Mouse (Mus musculus) right cerebral cortex, postnatal 4 days (tissue): ENCODE data around the gene Zfp819.
"Not testable (repeated sequence)": the region's sequence is repeated elsewhere in the genome, so short reads cannot be mapped to it uniquely, and the experiment has no call there.

Source experiments
- DNase-seq: peaks from one replicate; pipeline ENCODE4 v3.0.0-alpha.2; 2022

The Zfp819 gene

DNA sequence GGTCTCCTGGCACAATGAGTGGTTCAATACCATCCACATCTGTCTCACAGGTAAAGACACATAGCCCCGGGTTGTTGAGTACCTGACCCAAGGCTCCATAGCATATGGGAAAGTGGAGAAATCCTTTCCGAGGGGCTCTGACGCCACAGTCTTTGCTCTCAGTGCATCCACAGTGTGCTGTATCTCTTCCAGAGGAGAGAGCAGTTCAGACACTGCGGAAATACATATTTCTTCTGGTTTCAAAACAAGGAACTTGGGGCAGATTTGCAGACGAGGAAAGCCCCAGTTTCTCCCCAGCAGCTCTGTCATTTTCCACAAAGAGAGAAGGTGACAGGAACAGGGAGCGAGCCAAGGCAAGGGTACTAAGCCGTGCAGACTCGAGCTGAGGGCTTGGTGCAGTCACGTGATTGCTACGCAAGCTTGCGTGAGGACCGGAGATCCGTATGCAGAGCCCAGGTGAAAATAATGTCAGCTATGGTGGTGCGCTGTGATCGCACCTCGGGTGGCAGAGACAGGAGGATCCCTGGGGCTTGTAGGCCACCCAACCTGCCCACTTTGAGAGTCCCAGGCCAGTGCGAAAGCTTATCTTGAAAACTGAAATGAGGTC is 36.2 kb downstream of the Zfp819 start:
- DNase-seq, result no peak

DNA sequence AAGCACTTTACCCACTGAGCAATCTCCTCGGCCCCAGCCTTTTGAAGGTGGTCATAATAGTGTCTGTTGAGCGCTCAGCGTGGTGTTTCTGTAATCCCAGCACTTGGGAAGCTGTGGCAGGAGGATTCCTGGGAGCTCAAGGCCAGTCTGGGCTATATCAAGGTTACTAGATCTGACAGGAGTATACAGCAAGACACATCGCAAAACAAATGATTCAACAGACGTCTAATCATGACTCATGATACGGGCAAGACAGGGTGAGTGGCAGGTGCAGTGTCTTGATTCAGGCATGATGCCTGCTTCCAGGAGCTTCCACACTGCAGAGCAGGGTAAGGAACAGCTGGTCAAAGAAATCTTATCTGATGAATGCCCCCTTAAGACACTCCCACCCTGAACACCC is 45.7 kb downstream of the Zfp819 start:
- DNase-seq, result no peak

DNA sequence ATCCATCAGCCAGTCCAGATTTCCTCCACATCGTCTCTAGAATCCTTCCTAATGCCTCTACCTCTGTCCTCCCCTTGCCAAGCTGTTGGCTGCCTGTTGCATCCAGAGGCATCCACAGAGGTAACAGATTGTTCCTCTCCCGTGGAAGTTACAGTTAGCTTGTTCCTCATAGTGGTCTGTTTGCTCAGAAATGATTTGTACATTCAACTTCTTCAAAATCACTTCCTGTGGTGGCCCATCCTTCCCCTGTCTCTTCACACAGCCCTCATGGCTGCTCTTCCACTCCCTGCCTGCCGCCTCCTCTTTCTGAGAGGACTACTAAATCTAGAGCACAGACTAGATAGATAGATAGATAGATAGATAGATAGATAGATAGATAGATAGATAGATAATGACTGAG is 47.5 kb downstream of the Zfp819 start:
- DNase-seq, result no peak

DNA sequence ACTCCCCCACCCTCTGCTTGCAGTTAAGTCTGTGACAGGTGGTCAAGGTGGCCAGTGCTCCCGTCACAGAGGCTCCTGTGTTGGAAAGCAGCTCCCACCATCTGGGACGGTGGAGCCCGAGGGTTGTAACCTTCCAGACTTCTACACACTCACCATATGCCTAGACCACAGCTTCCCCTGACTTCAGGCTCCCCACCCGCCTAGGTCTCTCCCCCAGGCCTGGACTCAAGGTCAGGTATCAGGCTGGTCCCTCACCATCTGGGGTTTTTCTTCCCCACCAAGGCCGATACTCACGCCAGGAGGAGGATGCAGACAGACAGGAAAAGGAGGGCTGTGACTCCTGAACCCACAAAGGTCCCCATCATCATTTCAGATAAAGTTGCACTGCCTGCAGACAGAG is 49.3 kb downstream of the Zfp819 start:
- DNase-seq, result no peak

DNA sequence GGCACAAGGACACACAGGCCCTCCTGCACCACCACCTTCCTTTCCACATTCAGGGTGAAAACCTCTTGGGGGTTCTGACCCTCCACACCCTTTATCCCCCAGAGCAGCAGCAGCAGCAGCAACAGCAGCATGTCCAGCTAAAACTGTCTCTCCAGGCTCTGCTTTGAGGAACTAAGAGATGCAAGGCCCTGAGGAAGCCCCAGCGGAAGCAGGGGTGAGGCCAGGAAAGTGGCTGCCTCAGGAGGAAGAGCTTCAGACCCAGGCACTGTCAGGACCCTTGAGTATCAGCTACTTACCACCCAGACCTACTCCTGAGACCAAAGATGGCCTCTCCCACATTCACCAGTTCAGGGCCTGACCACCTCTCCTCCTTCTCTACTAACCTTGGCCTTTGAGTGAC is 53.0 kb downstream of the Zfp819 start, which contains the start of gene Siglece:
Gene Siglece, minus strand, starts transcription at position 160 of the 400 bp plus-strand sequence.
- DNase-seq, result no peak

DNA sequence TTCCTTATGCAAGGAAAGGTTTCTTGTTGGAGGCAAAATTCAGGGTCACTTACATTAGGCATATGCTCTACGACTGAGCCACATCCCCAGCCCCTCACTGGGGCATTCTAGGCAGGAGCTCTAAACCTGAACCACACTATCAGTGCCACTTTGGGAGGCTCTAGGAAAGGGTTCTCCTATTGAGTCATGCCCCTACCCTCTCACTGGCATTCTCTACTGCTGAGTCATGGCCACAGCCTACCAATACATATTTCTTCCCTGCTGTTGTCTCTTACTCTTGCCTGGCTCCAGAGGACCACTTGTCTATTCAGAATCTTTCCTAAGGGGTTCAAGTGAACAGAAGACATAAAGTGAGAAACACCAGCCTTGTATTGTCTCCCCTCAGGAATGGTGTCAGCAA is 55.8 kb downstream of the Zfp819 start:
- DNase-seq, result no peak

DNA sequence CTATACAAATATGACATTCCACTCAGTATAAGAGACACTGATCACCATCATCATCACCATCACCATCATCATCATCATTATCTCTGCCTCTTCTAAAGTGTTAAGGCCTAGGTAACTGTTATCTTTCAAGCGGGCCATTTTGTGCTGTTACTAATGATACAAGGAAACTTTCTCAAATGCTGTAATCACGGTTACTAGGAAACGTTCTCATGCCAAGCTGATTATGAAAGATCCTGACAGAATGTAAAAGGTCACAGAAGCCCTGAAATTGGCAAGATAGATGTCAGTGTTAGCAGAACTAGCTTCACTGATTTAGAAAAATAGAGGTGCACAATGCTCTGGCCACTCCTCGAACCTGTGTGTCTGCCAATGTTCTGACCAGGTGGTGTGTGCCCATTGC is 60.3 kb downstream of the Zfp819 start:
- not testable (repeated sequence) for DNase-seq
